Mouse (Mus musculus) thymus, postnatal 14 days (tissue): Measurements from ENCODE around the gene Elavl1.
"Not testable (repeated sequence)": the region's sequence is repeated elsewhere in the genome, so short reads cannot be mapped to it uniquely, and the experiment has no call there.

ENCODE experiments used
- DNase-seq: peaks from one replicate; pipeline ENCODE4 v3.0.0; 2021

The Elavl1 gene

DNA sequence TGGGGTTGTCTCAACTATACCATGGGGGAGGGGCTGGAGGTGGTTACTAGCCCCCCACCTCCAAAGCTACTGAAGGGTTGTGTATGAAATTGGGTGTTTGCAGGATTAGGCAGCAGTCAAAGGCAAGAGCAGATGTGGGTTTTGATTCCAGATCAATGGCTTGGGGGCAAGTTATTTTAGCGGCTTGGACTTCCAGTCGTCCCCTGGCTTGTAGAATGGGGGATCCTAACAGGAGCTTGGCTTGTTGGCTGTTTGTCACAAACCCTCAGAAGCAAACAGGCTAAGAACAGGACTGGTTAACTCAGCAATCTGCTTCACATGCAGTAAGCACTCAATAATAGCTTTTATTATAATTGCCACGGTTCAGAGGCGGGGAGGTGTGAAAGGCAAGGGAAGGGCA is 67.9 kb downstream of the Elavl1 start:
- DNase-seq: no peak

- no peak for DNase-seq
Measured at GRCm38 (mm10) chr8:4256911-4257310, 68.3 kb downstream of the Elavl1 start.

- DNase-seq: not testable (repeated sequence)
Measured at GRCm38 (mm10) chr8:4255471-4255870, 69.7 kb downstream of the Elavl1 start.

DNA sequence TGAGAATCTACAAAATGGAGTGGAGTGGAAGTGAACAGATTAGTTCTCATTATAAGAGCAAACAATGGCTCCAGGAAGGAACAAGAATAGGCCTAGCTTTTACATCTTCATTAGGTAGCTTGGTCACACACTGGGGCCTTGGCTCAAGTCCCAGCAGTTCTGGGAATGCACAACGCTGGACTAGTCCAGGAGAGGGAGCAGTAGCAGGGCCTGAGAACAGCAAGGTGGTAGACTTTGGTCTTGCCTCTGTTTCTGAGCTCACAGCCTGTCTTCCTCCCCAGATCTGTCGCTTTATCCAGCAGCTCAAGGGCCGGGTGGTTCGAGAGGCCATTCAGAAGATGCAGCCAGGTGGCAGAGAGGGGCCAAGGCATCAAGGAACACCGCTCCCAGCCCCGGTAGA is 71.2 kb downstream of the Elavl1 start:
- no peak for DNase-seq

DNA sequence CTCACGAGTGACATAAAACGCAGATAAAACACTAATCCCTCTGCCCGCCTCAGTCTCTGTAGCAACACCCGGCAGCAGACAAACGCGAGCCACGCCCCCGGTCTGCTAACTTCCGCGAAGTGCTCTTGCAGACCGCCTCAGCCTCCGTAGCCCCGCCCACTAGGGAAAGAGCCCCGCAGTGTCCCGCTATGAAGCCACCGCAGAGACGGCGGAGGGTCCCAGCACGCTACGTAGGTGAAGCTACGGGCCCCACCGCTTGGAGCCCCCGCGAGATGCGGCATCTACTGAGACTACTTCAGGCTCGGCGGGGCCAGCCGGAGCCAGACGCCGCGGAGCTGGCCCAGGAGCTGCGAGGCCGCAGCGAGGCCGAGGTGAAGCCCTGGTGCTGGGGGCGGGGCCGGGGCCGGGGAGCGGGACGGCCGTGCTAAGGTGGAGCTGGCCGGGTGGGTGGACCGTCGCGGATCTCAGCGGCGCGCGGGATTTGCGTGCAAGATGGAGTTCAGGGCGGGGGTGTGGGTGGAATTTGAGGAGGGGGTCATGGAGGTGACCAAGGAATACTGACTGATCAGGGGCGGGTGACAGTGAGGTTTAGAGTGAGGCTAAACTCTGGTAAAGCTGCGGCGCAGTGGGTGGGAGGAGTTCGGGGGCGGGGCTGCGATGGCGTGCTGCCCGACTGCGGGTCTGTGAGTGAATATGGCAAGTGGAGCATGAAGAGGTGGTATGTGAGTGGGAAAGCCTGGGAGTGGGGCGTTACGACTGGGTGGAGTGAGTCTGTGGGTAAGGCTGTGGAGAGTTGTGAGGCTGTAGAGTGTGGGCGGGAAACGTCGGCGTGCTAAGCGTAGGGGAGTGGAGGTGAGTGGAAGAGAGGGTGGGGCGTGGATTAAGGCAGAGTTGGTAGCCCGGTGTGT is 72.0 kb downstream of the Elavl1 start, which contains the start of gene Snapc2:
Gene Snapc2 (plus strand): TSS at position 147 of the 908 bp plus-strand sequence.
- DNase-seq: peak; percentile 97

- no peak for DNase-seq
Measured at GRCm38 (mm10) chr8:4252116-4252760, 73.0 kb downstream of the Elavl1 start.

DNA sequence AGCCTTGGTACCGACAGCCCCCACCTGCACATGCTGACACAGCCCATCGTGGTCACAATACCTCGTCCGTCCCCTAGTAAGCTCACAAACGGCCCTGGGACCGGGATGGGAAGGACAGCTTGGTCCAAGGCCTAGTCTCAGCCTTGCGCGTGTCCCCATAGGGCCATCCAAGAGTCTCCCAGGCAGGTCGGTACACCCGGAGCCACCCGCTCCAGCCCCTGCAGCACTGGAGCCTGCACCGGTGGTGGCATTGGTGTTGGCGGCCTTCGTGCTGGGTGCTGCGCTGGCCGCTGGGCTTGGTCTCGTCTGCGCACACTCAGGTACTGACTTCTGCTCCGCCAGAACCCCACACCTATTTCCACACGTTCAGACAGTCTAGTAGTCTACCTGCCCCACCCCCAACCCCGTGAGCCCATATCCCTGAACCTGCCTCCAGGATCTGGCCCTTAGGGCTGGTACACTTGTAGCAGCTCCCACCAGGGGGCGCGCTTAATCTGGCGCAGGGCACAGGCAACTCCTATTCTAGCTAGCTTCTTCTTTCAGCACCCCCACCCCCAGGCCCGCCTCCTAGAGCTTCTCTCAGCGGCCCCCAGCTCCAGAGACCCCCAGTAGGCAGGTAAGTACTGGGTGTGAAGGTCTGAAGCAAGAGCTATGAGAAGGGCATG is 74.8 kb downstream of the Elavl1 start:
- peak; percentile 88 for DNase-seq

DNA sequence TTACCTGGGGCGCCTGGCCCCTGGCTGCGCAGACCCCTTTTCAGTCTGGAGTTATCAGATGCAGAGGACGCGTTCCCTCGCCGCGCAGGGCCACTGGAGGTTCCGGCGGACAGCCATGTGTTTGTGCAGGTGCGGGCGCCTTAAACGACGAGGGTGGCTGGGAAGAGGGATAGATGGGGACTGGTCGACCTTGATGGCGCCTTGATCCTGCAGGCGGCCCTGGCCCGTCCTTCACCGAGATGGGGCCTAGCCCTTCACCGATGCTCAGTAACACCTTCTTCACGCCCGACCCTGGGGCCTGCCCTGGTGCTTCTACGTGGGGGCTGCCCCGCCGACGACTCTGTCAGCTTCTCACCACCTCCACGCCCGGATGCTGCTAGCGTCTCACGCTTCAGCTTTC is 76.0 kb downstream of the Elavl1 start:
- DNase-seq: no peak

DNA sequence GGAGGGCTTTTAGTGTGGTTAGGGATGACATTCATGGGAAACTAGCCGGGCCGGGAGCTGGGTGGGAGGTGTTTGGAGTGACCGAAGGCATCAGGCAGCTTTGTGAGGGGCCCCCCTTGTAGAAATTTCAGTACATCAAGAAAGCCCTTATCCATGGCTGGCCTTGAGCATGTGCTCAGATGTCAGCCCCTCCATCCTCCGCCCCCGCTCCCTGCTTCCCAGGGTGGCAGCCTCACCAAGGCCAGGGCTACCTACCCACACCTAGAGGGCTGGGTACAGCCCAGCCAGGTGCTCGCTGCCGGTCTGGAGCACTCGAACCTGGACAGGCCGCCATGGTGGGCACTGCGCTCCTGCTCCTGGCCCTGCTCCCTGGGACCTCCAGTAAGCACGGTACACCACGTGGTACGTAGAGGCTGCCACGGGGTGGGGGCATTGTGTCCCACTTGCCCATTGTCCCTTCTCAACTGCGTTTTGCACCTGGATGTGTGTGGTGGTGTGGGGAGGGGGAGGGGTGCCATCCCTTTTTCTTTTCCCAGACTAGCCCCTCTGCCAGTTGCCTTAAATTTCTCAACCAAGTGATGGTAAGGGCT is 77.2 kb downstream of the Elavl1 start, which contains the start of gene Tgfbr3l:
Gene Tgfbr3l (plus strand): TSS at position 264 of the 590 bp plus-strand sequence.
- no peak for DNase-seq

DNA sequence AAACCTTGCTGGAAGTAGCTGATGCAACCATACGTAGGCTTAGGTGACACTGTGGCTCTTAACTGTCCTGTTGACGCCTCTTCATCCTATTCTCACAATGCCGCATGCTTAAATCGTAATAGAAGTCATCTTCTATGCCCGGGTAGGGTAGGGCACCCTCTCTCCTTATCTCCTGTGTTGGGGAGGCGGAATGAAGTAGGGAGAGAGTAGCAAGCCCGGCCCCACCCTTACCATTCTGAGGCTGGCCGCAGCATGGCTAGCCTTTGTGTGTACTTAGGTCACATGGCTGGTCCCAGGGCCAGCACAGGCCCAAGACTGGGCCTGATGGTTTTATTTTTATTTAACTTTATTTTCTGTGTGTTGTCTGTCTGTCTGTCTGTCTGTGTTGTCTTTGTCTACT is 78.0 kb downstream of the Elavl1 start:
- DNase-seq: no peak

DNA sequence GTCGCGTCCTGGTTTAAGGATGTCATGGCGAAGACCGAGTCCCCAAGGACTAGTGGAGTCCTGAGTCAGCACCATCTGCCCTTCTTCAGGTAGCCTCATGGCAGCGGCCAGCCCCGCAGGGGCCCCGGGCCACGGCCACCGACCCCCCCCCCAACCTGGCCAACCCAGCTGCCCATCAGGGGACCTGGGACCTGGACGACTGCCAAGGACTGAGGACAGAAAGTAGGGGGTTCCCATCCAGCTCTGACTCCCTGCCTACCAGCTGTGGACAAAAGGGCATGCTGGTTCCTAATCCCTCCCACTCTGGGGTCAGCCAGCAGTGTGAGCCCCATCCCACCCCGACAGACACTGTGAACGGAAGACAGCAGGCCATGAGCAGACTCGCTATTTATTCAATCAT is 79.5 kb downstream of the Elavl1 start:
- DNase-seq: no peak

- DNase-seq: no peak
Measured at GRCm38 (mm10) chr8:4245061-4245460, 80.2 kb downstream of the Elavl1 start.

GRCm38 (mm10) chr8:4239193-4239890 is 85.9 kb downstream of the Elavl1 start:
- DNase-seq: no peak

DNA sequence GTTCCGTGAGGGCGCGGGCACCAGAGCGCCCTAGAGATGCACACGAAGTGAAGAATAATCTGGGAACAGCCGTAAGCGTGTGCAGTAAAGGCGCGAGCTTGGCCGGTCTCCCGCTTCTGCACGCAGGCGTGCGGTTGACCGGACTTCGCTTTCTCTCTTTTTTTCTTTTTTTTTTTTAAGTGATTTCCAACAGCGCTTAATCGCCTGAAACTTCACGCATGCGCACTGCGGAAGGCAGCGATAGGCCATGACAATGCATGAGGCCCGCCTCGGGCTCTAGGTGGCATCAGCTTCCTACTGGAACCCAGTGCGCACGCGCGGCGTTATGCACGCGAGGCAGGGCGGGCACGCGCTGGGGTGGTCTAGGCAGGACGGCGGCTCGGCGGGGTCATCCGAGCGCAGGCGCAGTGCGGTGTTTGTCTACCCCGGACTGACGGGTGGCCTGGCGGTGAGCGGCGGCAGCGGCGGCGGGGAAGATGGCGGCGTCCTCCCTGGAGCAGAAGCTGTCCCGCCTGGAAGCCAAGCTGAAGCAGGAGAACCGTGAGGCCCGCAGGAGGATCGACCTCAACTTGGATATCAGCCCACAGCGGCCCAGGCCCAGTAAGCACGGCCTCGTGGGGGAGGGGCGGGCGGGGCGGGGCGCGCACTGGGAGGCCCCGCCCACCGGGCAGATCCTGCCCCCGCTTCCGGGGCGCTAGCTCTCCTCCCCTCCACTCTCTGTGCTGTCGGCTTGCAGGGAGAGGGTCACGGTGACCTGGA is 86.6 kb downstream of the Elavl1 start, which contains the start of the genes Map2k7 and Gm49320:
Gene Map2k7 (plus strand): TSS at position 307 of the 759 bp plus-strand sequence.
Gene Gm49320 (plus strand): TSS at position 432 of the 759 bp plus-strand sequence.
- peak; percentile 100 for DNase-seq

GRCm38 (mm10) chr8:4237814-4238433 is 87.3 kb downstream of the Elavl1 start:
- DNase-seq: no peak
